Mouse (Mus musculus): ENCODE results near the gene Fibp. TPM values are rescaled to one million over a fixed set of nuclear protein-coding genes. Genes with fewer than 3 reads are reported as not detected.
A peak's percentile ranks its signal among the peaks of the same experiment; 100 is the strongest.

Fibp gene
- polyA plus RNA-seq, 1 experiment: 140 TPM

DNA sequence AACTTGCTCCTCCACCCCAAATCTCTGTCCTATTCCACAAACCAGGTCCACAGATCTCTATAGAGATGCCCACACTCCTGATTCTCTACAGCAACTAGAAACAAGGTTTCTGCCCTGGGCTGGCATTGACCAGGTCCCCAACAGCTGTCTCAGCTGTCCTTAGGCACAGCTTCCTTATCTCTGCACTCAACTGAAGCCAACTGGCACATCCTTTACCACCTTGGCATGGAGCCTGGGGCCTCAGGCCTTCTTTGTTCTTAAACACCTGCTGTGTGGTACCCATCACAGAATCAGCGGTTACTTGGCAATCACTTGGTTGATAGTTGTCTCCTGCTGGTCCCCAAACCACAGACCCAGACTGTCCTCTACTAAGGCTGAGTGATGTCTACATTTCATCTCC is 30.0 kb upstream of the Fibp start:
- no peak for DNase-seq (ENCODE audit: low read depth, low spot score)
- WGBS: 39% methylated on average over 1 of the region's 1 CpGs

DNA sequence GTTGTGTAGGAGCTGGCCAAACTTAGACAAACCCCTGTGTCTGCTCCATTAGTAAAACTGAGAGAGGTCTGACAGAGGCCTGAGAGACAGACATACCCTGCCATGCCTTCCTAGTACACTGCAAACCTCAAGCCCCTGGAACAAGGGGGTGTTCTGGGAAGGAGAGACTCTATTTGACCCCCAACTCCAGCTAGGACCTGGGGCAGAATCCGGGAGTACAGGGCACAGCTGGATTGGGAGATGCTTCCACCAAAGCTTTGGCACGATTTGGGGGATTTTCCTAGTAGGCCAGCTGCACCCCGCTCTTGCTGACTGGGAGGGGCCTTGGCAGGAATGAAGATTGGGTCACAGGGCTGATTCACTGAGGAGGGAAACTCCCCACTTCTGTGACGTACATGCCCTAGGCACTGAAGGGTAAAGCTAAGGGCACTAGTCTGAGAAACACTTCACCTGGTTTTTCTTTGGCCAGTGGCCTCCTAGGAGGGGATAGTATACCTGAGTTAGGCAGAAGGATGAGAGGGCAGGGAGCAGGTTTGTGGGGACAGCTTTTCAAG is 28.4 kb upstream of the Fibp start:
- 41% methylated on average over 4 of the region's 4 CpGs for WGBS
- no peak for DNase-seq (ENCODE audit: low read depth, low spot score)

DNA sequence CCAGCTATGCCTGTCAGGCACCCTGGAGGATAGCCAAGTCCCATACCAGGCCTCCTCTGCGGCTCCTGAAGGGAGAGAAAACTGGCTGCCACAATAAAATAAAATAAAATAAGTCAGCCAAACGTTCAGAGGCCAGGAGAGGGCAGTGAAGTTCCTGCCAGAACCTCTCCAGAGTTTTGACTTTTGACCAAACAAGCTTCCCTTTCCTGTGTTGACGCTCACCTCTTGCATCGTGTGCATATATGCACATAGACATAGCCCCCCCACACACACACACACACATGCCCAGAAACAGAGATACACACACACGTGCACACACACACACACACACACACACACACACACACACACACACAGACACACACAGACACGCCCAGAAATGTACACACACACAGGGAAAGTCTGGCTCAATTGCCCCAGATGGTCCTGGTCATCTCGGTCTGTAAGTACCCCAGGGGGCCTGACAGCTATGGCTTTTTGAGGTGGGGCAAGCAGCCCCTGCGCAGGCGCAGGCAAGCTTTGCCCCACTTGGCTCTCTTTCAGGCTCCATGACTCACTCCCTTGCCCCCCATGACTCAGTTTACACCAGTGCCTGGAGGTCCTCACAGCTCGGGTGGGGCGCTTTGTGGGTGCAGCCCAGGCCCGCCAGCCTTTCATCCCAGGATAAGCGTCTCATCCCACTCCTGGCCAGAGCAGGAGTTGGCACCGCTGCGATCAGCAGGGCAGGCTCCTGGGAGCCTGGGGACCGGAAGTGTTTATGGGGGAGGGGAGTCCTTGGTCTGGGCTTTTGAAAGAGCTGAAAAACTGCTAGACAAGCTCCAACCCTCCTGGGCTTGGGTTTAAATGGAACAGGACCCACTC is 27.2 kb upstream of the Fibp start:
- no peak for DNase-seq (ENCODE audit: low read depth, low spot score)
- 1% methylated on average over 16 of the region's 16 CpGs for WGBS

DNA sequence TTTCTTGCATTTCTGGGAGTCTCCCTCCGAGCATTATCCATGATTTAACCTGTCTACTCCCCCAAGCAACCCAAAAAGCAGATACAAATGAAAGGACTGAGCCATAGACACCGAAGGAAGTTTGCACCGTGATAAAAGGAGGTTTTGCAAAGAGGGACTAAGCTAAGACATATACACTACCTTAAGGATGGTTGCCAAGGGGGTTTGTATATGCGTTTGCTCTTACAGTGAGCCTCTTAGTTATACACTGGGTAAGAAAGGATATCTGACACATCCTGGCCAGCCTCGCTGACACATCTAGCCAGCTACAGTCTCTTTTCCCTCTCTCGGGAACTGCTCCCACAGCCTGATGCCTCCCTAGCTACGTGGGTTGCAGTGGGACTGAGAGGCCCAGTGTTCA is 26.5 kb upstream of the Fibp start:
- WGBS: 63% methylated on average over 7 of the region's 7 CpGs
- no peak for DNase-seq (ENCODE audit: low read depth, low spot score)

DNA sequence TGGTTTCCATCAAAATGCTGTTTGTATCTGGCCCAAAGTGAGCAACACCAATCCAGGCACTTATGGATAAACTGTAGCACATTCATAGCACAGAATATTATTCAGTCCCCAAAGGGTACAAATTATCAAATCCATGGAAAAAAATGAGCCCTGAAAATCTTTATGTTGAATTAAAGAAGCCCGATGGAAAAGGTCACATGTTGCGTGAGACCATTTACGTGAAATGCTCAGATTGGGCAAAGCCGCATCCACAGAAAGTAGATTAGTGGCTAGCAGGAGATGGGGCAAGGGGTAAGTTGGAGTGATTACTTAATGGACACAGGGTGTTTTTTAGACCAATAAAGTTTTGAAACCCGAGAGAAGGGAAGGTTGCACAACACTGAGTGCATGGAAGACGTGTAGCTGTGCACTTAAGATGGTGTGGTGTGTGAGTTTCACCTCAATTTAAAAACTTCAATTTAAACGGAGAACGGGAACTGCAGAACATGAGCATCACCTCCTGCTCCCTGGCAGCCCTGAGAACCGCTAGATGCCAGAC is 16.0 kb upstream of the Fibp start:
- WGBS: 66% methylated on average over 9 of the region's 9 CpGs
- no peak for DNase-seq (ENCODE audit: low read depth, low spot score)

DNA sequence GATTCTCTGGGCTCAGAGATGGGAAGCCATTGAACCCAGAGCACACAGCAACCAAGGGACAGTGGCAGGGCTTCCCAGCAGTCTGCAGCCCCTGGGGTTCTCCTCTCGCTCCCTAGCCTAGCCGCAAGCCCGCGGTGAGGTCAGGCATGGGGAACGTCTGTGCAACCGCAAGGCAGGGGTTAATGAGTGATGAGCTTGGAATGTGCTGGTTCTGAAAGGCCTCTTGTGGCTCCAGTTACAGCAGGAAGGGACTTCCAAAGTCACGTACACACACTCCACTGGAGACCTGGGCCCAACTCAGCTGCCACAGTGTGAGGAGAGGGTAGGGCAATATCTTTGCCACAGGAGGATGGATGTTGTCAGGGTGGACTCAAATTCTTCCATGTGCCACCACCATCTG is 15.5 kb upstream of the Fibp start:
- DNase-seq (ENCODE audit: low read depth, low spot score): no peak
- 54% methylated on average over 7 of the region's 7 CpGs for WGBS

DNA sequence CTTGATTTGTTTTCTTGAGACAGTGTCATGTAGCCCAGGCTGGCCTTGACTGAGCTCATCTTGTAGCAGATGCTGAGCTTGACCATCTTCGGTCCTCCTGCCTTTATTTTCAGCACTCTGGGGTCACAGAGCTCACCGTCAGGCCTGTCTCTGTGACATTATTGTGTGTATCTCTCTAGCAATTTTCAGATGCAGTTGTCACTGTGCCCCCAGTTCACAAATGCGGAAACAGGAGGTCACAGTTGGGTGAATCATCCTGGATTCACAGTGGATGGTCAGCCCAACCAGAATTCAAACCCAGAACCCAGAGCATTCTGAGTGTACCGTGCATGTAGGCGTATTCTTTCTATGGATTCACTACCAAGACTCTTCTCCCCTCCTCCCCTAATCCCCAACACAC is 14.7 kb upstream of the Fibp start:
- WGBS: 95% methylated on average over 5 of the region's 5 CpGs
- no peak for DNase-seq (ENCODE audit: low read depth, low spot score)

DNA sequence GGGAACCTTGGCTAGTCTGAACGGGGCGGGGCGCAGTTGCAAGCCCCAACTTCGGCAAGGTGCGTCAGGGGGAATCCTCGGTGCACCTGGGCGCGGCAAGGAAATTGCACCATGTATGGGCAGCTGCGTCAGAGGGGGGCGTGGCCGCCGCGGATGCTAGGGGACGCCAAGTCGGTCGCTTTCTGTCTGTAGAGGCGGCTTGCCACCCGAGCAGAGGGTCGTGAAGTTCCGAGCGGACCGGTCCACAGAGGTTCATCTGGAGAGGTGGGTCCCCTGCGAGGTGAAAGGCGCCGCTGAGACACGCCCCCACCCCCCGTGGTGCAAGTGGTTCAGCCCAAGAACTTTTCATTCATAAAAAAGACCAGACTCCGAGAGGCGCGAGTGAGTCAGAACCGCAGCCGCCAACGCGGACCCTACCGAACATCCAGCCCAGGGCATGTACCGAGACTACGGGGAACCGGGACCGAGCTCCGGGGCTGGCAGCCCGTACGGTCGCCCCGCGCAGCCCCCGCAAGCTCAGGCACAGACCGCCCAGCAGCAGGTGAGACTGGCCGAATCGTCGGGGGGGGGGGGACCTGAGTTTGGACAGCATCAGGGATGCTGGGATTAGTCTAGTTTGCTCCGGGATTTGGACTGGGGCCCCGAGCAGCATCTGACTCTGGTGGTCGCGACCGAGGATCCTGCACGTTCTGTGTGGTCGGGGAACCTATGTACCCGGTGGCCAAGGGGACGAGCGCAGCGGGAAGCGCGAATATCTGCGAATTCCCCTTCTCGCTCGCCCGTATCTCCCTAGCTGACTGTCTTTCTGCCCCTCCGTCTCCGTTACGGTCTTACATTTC is 12.7 kb upstream of the Fibp start, which contains the start of gene Fosl1:
Gene Fosl1, plus strand, starts transcription at position 33 of the 839 bp plus-strand sequence.
- no peak for DNase-seq (ENCODE audit: low read depth, low spot score)
- WGBS: 1% methylated on average over 70 of the region's 70 CpGs

DNA sequence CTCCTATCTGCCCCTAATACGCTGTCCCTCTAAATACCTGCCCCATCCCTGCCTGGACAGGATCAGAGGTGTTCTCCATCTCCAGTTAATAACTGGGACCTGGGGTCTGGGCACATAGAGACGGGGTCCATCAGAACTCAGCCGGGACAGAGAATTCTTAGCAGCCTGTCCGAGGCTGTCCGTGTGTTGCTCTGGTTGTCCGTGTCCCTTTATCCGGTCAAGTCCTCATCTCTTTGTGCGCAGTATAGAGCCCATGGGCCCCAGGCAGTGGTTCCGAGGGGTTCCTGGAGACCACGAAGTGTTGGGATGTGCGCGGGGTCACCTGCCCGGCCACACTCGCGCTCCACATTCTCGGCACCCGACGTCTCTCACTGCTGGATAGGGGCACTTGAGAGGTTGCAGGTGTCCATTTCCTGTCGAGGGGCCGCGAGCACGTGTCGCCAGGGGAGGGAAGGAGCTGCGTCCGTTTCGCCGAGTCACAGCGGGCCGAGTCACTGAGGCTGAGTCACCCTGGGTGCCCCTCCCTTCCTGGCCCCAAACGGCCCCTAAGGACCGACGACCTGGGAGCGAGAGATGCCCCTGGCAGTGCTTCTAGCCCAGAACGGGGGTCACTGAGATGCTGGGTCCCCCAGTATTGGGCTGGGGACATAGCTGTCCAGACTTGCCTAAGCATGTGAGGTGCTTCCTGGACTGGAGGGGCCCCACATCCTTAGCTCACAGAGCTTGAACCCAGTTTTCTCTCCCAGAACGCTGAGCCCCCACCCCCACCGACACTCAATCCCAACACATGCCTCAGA is 11.9 kb upstream of the Fibp start:
- 6% methylated on average over 36 of the region's 36 CpGs for WGBS
- no peak for DNase-seq (ENCODE audit: low read depth, low spot score)

DNA sequence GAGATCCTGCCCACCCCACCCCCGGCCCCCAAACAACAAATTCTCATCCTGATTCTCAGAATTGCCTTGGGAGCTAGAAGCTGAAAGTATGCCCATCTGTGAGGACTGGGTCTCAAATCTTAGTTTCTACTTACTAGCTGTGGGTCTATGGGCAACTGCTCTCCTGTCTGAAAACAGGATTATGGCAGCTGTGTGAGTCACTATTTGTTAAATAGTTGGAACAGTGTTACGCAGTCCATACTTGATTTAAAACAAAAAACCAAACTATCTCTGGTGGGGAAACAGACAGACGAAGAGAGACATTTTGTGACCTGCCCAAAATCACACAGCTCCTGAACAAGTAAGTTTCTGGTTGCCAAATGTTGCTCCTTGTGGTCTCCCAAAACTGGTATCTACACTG is 10.7 kb upstream of the Fibp start:
- DNase-seq (ENCODE audit: low read depth, low spot score): no peak
- WGBS: 72% methylated on average over 3 of the region's 3 CpGs

DNA sequence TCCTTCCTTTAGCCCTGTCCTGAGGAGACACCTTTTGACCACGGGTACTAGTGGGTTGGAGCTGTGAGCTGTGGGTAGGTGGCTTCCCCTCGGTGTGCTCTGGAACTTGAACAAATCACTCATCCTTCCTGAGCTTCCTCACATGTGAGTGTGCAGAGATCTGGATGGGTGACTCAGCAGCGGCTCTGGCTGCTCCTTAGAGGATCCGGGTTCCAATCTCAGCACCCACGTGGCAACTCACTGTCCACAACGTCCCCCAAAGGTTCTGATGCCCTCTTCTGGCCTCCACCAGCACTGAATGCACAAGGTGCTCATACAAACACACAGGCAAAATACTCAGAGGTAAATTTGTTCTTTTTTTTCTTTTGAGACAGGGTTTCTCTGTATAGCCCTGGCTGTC is 8.6 kb upstream of the Fibp start:
- no peak for DNase-seq (ENCODE audit: low read depth, low spot score)
- WGBS: 72% methylated on average over 6 of the region's 6 CpGs

DNA sequence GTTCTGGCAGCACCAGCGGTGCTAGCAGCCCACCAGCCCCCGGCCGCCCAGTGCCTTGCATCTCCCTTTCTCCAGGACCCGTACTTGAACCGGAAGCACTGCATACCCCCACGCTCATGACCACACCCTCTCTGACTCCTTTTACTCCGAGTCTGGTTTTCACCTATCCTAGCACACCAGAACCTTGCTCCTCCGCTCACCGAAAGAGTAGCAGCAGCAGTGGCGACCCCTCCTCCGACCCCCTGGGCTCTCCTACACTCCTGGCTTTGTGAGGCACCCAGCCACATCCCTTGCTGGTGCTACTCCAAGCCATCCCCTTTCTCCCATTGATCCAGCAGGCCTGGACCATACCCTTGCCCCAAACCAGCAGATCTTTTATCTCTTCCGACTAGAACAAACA is 5.4 kb upstream of the Fibp start:
- DNase-seq (ENCODE audit: low read depth, low spot score): no peak
- 79% methylated on average over 12 of the region's 12 CpGs for WGBS

DNA sequence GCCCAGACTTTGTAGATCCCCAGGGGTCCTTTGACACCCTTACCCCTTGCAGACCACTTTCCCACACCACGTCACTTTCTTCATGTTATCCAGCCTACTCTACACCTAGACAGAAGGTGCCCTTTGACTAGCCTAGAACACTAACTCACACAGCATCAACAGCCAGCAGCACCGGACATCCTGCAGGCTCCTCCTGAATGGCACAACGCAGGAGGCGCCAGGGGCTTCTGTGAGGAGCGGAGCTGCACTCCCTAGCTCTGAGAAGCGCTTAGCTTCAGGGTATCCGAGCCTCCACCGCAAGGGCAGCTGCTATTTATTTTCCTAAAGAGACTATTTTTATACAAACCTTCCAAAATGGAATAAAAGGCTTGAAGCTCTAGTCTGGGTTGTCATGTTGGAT is 4.8 kb upstream of the Fibp start:
- no peak for DNase-seq (ENCODE audit: low read depth, low spot score)
- 81% methylated on average over 8 of the region's 8 CpGs for WGBS

DNA sequence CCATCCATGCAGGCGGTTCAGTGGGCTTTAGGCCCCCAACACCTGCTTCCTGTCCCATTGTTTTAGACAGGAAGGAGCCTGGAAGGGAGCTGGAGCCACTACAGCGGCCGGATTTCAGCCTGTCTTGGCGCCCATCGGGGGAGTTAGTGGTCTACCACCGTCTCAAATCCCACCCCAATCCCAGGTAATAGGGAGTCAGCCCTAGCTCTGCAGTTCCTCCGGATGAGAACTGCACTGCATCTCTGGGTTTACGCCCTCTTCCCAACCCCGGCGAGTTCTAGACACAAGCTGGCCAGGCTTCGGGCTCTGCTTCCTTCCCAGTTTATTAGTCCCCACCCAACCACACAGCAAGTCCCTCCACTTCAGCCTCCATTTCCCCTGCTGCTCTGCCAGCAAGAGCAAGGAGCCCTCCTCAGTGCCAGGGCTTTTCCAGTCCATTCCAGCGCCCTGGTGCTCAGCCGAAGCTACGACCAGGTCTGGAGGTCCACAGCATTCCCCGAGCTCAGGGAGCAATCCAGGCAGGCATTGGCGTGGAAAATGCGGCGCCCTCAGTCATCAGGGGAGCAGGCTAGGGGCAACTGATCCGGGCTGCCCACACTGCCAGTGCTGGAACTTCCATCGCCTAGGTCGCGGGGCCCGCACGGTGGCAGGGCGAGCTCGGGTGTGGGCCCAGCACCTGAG is 4.0 kb upstream of the Fibp start:
- 3% methylated on average over 26 of the region's 26 CpGs for WGBS
- no peak for DNase-seq (ENCODE audit: low read depth, low spot score)

DNA sequence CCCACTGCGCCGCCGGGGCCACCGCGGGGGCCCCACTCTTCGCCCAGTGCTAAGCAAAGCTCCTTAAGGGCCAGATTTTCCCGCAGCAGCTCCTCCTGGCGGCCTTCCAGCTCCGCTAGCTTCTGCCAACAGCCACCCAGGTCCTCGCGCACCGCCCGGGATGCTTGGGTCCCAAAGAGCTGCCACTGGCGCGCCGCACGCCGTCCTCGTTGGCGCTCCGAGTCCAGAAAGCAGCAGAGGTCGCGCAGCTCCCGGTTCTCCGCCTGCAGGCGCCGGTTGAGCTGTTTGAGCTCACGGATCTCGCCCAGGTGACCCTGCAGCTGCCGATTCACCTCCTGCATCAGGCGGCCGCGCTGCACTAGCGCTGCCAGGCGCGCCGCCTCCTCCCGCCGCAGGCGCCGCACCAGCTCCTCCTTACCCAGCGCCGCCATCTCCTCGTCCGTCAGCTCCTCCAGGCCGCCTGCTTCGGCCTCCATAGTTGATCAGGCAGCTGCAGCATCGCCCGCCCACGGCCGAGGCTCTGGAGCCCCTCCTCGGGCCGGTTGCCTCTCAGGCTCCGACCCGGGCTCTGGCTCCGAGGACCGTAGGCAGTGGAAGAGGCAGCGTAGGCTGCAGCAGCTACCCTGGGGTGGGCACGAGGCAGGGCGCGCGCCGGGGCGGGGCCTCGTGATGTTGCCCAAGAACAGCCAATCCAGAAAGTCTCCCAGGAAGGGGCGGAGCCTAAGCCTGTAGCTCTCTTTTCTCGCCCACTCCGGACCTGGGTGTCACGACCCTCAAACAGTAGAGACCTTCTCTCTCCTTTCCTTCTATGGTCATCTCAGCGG is 3.3 kb upstream of the Fibp start:
- DNase-seq (ENCODE audit: low read depth, low spot score): peak; percentile 85
- under 1% methylated on average over 70 of the region's 70 CpGs for WGBS

DNA sequence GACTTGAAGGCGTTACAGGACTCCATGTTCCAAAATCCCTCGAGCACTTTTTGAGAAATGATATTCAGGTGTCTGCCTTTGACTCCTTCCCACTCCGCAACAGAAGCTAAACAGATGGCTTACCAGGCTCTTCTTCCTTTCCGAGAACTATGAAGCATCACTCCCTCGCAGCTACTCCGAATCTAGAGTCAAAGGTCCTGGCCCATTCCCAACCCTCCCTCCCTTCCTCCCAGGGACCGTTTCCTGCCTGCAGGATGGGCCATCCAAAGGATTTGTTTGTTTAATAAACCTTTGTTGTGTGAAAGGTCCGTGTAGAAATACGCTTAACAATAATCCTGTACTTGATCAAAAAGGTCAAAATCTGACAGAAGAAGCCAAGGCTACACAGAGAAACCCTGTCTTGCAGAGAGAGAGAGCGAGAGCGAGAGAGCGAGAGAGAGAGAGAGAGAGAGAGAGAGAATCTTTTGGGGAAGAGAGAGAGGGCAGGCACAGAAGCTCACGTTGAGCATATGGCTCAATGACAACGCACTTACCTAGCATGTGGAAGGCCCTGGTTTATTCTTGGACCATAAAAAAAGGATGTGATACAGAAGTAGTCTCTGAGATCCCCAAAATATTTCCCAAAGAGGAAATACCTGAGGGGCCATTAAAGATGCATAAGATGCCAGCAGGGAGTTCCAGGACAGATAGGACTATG is 2.5 kb upstream of the Fibp start, which contains the start of gene Ccdc85b:
Gene Ccdc85b, minus strand, starts transcription at position 149 of the 697 bp plus-strand sequence.
- DNase-seq (ENCODE audit: low read depth, low spot score): no peak
- WGBS: 10% methylated on average over 14 of the region's 14 CpGs

DNA sequence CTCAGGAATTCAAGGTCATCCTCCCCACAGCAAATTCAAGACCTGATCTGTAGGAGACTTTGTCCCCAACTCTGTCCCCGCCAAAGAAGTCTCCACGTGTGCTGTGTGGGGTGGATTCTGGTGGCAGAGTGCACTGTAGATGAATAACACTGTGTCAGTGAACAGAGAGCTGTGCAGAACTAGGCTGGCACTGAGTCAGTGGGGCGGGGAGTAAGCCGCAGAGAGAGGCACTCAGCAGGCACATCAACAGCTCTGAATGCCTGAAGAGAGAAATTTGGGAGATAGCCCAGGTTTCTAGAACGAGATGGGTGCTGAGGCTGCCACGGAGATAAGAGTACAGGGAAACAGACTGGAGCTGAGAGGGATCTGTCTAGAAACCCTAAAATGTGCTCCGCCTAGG is 1.4 kb upstream of the Fibp start:
- 65% methylated on average over 7 of the region's 7 CpGs for WGBS

DNA sequence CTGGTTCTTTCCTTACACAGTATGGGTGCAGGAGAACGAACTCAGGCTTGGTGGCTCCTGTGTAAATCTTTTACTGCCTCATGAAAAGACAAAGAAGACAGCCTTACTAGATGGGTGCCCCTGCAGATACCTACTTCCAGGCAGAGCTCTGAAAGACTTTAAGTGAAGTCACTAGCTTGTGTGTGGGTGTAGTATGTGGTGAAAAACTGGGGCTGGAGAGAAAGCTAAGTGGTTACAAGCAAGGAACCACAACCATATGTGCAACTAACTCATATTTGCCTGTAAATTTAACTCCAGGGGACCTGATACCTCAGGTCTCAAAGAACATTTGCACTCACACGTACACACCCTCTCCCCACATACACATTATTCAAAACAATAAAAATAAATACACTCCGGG is 519 bp upstream of the Fibp start:
- WGBS: 14% methylated on average over 3 of the region's 3 CpGs
- no peak for DNase-seq (ENCODE audit: low read depth, low spot score)

More for the DNA sequence above, 1.4 kb upstream of the Fibp start:
- DNase-seq (ENCODE audit: low read depth, low spot score): no peak

All from large intestine, adult 2 months (tissue).